Mouse (Mus musculus) kidney, embryonic 15.5 days (tissue): ENCODE measurements around the gene Cdc37l1. TPM values are rescaled to one million over a fixed set of nuclear protein-coding genes. Genes with fewer than 3 reads are reported as not detected.

Experiments
- ATAC-seq: fragments of 200-750 bp; cut with Nextera tagmentation; replicated peaks from 2 replicates; pipeline ENCODE4 v1.8.0; 2017; ENCODE audit warnings: moderate TSS enrichment; ENCODE audit not compliant: low FRiP score
- H3K27ac ChIP-seq: fragments of 300-500 bp; sonication (generic); 2 replicates; pipeline ENCODE4 v1.5.1; 2015; ENCODE audit warnings: mild to moderate bottlenecking, inconsistent platforms
- H3K27me3 ChIP-seq: fragments of 300-500 bp; sonication (generic); 2 replicates; pipeline ENCODE4 v1.6.1; 2015; ENCODE audit warnings: inconsistent platforms
- H3K36me3 ChIP-seq: fragments of 300-500 bp; sonication (generic); 2 replicates; pipeline ENCODE4 v1.6.1; 2015; ENCODE audit warnings: inconsistent platforms
- H3K4me1 ChIP-seq: fragments of 300-500 bp; sonication (generic); 2 replicates; pipeline ENCODE4 v1.6.1; 2015; ENCODE audit warnings: inconsistent platforms
- H3K4me2 ChIP-seq: fragments of 300-500 bp; sonication (generic); 2 replicates; pipeline ENCODE4 v1.6.1; 2015; ENCODE audit warnings: moderate library complexity, mild to moderate bottlenecking, inconsistent platforms
- H3K4me3 ChIP-seq: fragments of 300-500 bp; sonication (generic); replicated peaks from 2 replicates; pipeline ENCODE4 v1.5.1; 2015; ENCODE audit warnings: mild to moderate bottlenecking, inconsistent platforms
- H3K9ac ChIP-seq: fragments of 300-500 bp; sonication (generic); 2 replicates; pipeline ENCODE4 v1.6.1; 2015; ENCODE audit warnings: mild to moderate bottlenecking, inconsistent platforms
- H3K9me3 ChIP-seq: fragments of 300-500 bp; sonication (generic); replicated peaks from 2 replicates; pipeline ENCODE4 v1.6.1; 2016; ENCODE audit warnings: inconsistent platforms
- WGBS: fragments of 180-500 bp; shearing (Covaris S2); methylation state at CpG from one replicate; pipeline ENCODE4 v1.1.7; 2015; ENCODE audit warnings: mixed read lengths; 5-methylcytosine and 5-hydroxymethylcytosine counted together
- polyA plus RNA-seq: library from polyadenylated mRNA; unstranded; fragments of >200 nt; fragmentation: Nextera tagmentation; extraction: Ambion mirVana; gene quantifications from 2 replicates; pipeline ENCODE4 v1.2.1, GENCODE M21; 2015

The Cdc37l1 gene
- polyA plus RNA-seq, 1 experiment from 2014 or later: 36.5 TPM

- Histone ChIP-seq H3K4me3 (no peak overlapping the region), H3K4me1 (0 out of 2 replicates have a peak, but pooled peaks cover 4% of the 10 kb centered on the region), H3K27ac (no peak overlapping the region), H3K9me3 (no peaks in the 10 kb centered on the region), H3K36me3 (peaks cover 61% of the 10 kb centered on the region), H3K27me3 (no peaks in the 10 kb centered on the region), H3K9ac (no peak overlapping the region), H3K4me2 (no peak overlapping the region)
- 90% methylated on average over 5 of the region's 5 CpGs for WGBS
- no peak for ATAC-seq
Measured at GRCm38 (mm10) chr19:29037026-29037425, 46.9 kb downstream of the Cdc37l1 start.

DNA sequence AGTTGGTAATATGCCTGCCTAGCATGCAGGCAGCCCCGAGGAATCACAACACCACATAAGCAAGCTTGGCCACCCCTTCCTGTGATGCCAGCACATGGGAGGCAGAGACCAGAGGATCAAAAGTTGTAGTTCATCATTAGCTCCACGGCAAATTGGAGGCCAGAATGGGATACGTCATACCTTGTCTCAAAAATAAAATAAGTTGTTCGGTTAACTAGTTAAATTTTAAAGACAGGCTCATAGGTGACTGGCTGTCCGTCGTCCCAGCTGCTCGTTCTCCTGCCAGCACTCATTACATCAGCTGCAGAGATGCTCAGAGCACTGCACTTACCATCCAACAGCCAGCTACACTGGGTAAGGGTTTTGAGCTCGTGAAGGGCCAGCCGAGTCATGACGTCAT lies 47.4 kb downstream of the Cdc37l1 start:
- no peak overlapping the region for H3K4me2 ChIP-seq
- H3K36me3 ChIP-seq: peaks cover 56% of the 10 kb centered on the region
- no peak overlapping the region for H3K9ac ChIP-seq
- H3K9me3 ChIP-seq: no peaks in the 10 kb centered on the region
- ATAC-seq: no peak
- H3K27me3 ChIP-seq: no peaks in the 10 kb centered on the region
- WGBS: 86% methylated on average over 10 of the region's 10 CpGs
- H3K4me1 ChIP-seq: 0 out of 2 replicates have a peak, but pooled peaks cover 4% of the 10 kb centered on the region
- H3K27ac ChIP-seq: no peak overlapping the region
- H3K4me3 ChIP-seq: no peak overlapping the region

DNA sequence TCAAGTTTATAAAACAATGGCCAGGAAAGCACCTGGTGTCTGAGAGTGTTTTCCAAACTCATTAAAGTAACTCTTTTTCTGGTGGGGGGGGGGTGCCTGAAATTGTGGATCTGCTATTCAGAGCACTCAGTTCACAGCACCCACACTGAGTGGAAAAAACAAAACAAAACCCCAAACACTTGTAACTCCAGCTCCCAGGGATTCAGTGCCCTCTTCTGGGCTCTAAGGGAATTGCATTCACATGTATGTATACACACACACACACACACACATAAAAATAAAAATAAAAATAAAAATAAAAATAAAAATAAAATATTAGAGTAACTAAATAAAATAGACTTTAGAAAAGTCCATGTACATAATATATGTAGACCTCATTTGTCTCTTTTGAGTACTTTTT lies 49.2 kb downstream of the Cdc37l1 start:
- no peaks in the 10 kb centered on the region for H3K27me3 ChIP-seq
- no peak overlapping the region for H3K4me2 ChIP-seq
- H3K36me3 ChIP-seq: peaks cover 45% of the 10 kb centered on the region
- H3K9ac ChIP-seq: no peak overlapping the region
- H3K4me1 ChIP-seq: 0 out of 2 replicates have a peak, but pooled peaks cover 4% of the 10 kb centered on the region
- no peak for ATAC-seq
- no peaks in the 10 kb centered on the region for H3K9me3 ChIP-seq
- no peak overlapping the region for H3K4me3 ChIP-seq
- H3K27ac ChIP-seq: no peak overlapping the region

DNA sequence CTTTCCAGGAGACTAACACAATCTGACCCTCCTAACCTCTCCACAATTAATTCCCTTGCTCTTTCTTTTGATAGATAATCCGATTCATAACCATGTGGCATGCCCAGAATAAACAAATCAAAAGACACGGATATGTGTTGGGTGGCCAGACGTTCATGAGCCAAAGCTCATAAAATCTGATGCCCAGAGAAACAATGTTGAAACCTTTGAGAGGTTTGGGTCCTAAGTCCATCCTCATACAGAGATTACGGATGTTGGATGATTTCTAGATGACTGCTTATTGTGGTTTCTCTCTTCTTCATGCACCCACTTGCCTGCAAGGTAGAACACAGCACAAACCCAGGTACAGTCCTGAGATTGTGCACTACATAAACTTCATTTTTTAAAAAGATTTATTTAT lies 50.1 kb downstream of the Cdc37l1 start:
- H3K4me1 ChIP-seq: peaks cover 4% of the 10 kb centered on the region
- no peak overlapping the region for H3K9ac ChIP-seq
- no peaks in the 10 kb centered on the region for H3K9me3 ChIP-seq
- no peak for ATAC-seq
- H3K27ac ChIP-seq: no peak overlapping the region
- peaks cover 37% of the 10 kb centered on the region for H3K36me3 ChIP-seq
- H3K4me2 ChIP-seq: no peak overlapping the region
- no peaks in the 10 kb centered on the region for H3K27me3 ChIP-seq
- H3K4me3 ChIP-seq: no peak overlapping the region
- 80% methylated on average over 4 of the region's 4 CpGs for WGBS

- Histone ChIP-seq H3K4me3 (no peak overlapping the region), H3K4me1 (peaks cover 15% of the 10 kb centered on the region), H3K9ac (no peak overlapping the region), H3K9me3 (no peaks in the 10 kb centered on the region), H3K27ac (no peak overlapping the region), H3K27me3 (no peaks in the 10 kb centered on the region), H3K36me3 (peaks cover 18% of the 10 kb centered on the region), H3K4me2 (no peak overlapping the region)
- 70% methylated on average over 6 of the region's 6 CpGs for WGBS
- no peak for ATAC-seq
Measured at GRCm38 (mm10) chr19:29042143-29042542, 52.0 kb downstream of the Cdc37l1 start.

- H3K27ac ChIP-seq: no peak overlapping the region
- no peaks in the 10 kb centered on the region for H3K27me3 ChIP-seq
- no peak overlapping the region for H3K4me2 ChIP-seq
- no peak overlapping the region for H3K4me3 ChIP-seq
- ATAC-seq: no peak
- H3K9me3 ChIP-seq: no peaks in the 10 kb centered on the region
- no peak overlapping the region for H3K9ac ChIP-seq
- peaks cover 13% of the 10 kb centered on the region for H3K36me3 ChIP-seq
- peaks cover 15% of the 10 kb centered on the region for H3K4me1 ChIP-seq
- 85% methylated on average over 9 of the region's 9 CpGs for WGBS
Measured at GRCm38 (mm10) chr19:29042647-29043046, 52.5 kb downstream of the Cdc37l1 start.

- no peak overlapping the region for H3K4me2 ChIP-seq
- peaks cover 12% of the 10 kb centered on the region for H3K36me3 ChIP-seq
- H3K9ac ChIP-seq: no peak overlapping the region
- 71% methylated on average over 9 of the region's 9 CpGs for WGBS
- no peaks in the 10 kb centered on the region for H3K9me3 ChIP-seq
- ATAC-seq: no peak
- no peaks in the 10 kb centered on the region for H3K27me3 ChIP-seq
- no peak overlapping the region for H3K27ac ChIP-seq
- peaks cover 21% of the 10 kb centered on the region for H3K4me1 ChIP-seq
- no peak overlapping the region for H3K4me3 ChIP-seq
Measured at GRCm38 (mm10) chr19:29044353-29044768, 54.2 kb downstream of the Cdc37l1 start.

DNA sequence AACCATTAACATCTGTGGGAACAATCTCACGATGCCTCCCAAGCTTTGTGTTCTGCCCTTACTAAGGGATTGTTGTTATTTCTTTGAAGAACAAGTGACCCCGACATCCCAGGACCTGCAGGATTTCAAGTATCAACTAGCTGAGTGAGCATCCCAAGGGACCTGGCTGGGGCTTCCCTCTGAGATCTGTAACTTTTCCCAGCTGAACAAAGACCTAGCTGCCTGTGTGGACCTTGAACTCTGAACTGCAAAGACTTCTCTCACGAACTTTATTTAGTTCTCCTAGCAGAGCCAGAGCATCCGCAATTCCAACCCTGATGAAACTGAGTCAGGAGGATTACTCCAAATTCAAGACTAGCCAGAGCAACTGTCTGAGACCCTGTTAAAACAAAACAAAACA lies 55.2 kb downstream of the Cdc37l1 start:
- no peak overlapping the region; the same call in 1 of the 2 replicates for H3K4me2 ChIP-seq
- H3K4me1 ChIP-seq: peaks cover 21% of the 10 kb centered on the region
- H3K9me3 ChIP-seq: no peaks in the 10 kb centered on the region
- H3K27me3 ChIP-seq: no peaks in the 10 kb centered on the region
- H3K27ac ChIP-seq: no peak overlapping the region
- 0 out of 2 replicates have a peak, but pooled peaks cover 3% of the 10 kb centered on the region for H3K36me3 ChIP-seq
- ATAC-seq: no peak
- no peak overlapping the region for H3K9ac ChIP-seq
- WGBS: 41% methylated on average over 4 of the region's 4 CpGs
- H3K4me3 ChIP-seq: no peak overlapping the region

DNA sequence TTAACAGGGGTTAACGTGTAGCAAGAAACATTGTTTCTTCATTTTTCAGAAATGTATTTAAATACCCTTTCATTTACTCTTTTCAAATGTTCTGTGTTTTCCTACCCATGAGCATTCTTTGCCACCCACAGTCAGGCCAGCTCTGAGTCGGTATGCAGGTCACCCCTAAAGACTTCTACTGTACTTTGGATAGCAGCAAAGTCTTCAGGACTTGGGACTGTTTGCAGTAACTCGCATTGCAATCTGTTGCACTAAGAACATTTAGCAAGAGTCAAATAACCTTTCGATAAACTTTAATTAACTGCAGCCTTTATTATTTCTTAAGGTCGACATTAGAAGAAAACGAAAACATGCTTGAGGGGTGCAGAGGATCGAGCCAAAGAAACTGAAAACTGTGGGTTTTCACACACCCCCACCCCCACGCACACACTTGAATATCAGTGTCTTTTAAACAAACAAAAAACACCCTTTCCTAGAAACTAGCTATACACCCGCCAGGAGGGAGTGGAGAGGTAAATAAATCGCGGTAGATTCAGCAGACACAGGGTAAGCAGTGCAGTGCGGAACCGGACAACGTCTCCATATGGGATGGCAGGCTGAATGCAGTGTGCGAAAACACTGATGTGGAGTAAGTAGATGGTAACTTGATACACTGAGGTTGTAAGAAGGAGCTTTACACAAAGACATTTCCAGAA lies 56.0 kb downstream of the Cdc37l1 start:
- Histone ChIP-seq H3K4me1 (peaks cover 21% of the 10 kb centered on the region), H3K4me2 (peak overlapping the region; percentile 76), H3K9ac (no peak overlapping the region), H3K4me3 (peak overlapping the region; percentile 92), H3K27me3 (no peaks in the 10 kb centered on the region), H3K9me3 (no peaks in the 10 kb centered on the region), H3K36me3 (0 out of 2 replicates have a peak, but pooled peaks cover 3% of the 10 kb centered on the region), H3K27ac (peak overlapping the region; percentile 94)
- WGBS: 21% methylated on average over 15 of the region's 15 CpGs
- peak; percentile 55; the same call in 1 of the 2 replicates for ATAC-seq

DNA sequence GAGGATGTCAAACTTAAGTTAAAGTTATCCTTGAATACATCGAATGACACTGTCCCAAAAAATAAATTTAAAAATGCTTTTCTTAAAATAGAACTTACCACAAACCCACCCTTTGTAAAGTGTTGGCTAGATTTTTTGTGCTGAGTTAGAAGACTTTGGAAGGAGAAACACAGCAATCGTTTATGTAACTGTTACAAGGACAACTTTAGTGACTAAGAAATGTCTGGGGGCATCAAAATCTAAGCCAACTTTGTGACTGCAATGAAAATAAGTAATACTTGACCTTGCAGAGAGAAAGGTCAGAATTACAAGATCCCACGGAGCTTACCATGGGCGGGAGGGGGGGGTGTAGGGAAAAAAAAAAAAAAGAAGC lies 56.8 kb downstream of the Cdc37l1 start:
- H3K4me1 ChIP-seq: peaks cover 18% of the 10 kb centered on the region
- no peak for ATAC-seq

DNA sequence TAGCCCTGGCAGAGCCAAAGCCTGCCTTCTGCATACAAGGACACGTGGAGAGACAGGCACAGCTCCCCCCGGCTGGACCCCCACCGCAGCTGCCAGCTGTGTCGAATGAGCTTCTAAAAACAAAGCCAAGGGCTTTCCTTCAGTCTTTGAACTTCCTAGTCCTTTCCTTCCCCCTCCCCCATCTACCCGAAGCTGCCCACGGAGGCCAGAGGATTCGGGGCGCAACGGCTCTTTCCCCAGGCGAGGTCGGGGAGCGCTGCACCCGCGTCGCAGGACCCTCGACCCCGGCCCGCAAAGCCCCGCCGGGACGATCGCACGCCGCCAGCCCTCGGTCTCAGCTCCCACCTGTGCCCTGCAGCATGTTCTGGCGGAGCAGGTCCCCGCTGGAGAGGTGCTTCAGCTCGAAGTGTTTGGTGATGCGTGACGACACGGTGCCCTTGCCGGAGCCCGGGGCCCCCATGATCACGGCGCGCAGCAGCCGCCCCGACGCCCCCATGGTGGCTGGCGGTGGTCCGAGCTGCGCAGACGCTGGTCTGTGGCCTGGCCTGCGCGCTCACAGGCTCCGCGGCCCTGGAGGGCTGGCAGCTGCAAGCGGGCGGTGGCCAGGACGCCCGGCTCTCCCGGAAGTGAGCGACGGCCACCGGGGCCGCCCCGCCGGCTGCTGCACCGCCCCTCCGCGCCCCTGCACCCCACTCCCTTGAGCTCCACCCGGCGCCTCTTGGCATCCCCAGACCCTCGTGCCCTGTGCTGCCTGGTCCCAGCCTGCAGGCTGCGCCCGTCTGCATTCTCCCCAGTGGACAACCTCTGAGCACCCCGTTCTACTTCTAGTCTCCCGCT lies 57.4 kb downstream of the Cdc37l1 start, which contains the start of gene Ak3:
Gene Ak3 (minus strand): TSS at position 628 of the 837 bp plus-strand sequence.
- Histone ChIP-seq H3K36me3 (0 out of 2 replicates have a peak, but pooled peaks cover 3% of the 10 kb centered on the region), H3K4me2 (peak within 1 kb of the TSS; percentile 76), H3K27ac (peak within 1 kb of the TSS; percentile 94), H3K9me3 (no peaks in the 10 kb centered on the region), H3K4me1 (peaks cover 18% of the 10 kb centered on the region), H3K4me3 (peak within 1 kb of the TSS; percentile 92), H3K9ac (peak within 1 kb of the TSS; percentile 93), H3K27me3 (no peaks in the 10 kb centered on the region)
- peak; percentile 92 for ATAC-seq
- under 1% methylated on average over 68 of the region's 68 CpGs for whole genome bisulfite sequencing

More for the DNA sequence above, 56.8 kb downstream of the Cdc37l1 start:
- H3K27me3 ChIP-seq: no peaks in the 10 kb centered on the region
- H3K36me3 ChIP-seq: 0 out of 2 replicates have a peak, but pooled peaks cover 3% of the 10 kb centered on the region
- peak overlapping the region; percentile 92 for H3K4me3 ChIP-seq
- no peaks in the 10 kb centered on the region for H3K9me3 ChIP-seq
- peak overlapping the region; percentile 76 for H3K4me2 ChIP-seq
- H3K9ac ChIP-seq: peak overlapping the region; percentile 93
- WGBS: 20% methylated on average over 4 of the region's 4 CpGs
- peak overlapping the region; percentile 94 for H3K27ac ChIP-seq
